Mouse (Mus musculus) megakaryocyte-erythroid progenitor cell, adult 5-6 weeks (primary cell): ENCODE results near the gene Uba7. TPM values are rescaled to one million over a fixed set of nuclear protein-coding genes. Genes with fewer than 3 reads are reported as not detected.

Experiments used
- ATAC-seq: replicated peaks from 2 replicates; pipeline ENCODE4 v1.8.0; 2016; ENCODE audit warnings: mild to moderate bottlenecking, inconsistent platforms; ENCODE audit not compliant: severe bottlenecking, poor library complexity, low FRiP score, low TSS enrichment
- total RNA-seq, 2 experiments: library from RNA; stranded (forward) in 1 of 2; stranded (reverse) in 1 of 2; fragments of 200-1000, 215-1000 nt in 1 of 2; fragments of >200 nt in 1 of 2; fragmentation: Nextera tagmentation in 1 of 2; gene quantifications; 2 replicates each; pipeline ENCODE4 v1.2.3; 2014 to 2017

The Uba7 gene
- total RNA-seq (2014; fragmentation: Nextera tagmentation), result 111 and 114 TPM in 2 replicates
- total RNA-seq (2017), result 17.7 and 30.3 TPM in 2 replicates

GRCm38 (mm10) chr9:107975399-107976386 is at the start of gene Uba7:
Uba7 (plus strand) TSS chr9:107975505.
- ATAC-seq, result peak; percentile 62

GRCm38 (mm10) chr9:107926920-107927420 is 48.3 kb upstream of the Uba7 start:
- ATAC-seq, result no peak

GRCm38 (mm10) chr9:107927749-107928148 is 47.6 kb upstream of the Uba7 start:
- ATAC-seq, result no peak

GRCm38 (mm10) chr9:107928169-107928568 is 47.1 kb upstream of the Uba7 start, which contains the start of gene Actl11:
Actl11 (plus strand) TSS chr9:107928469.
- no peak for ATAC-seq

- no peak for ATAC-seq
Observed at GRCm38 (mm10) chr9:107932221-107932620, 43.1 kb upstream of the Uba7 start.

- ATAC-seq, result no peak
Observed at GRCm38 (mm10) chr9:107934146-107934545, 41.2 kb upstream of the Uba7 start.

- ATAC-seq, result no peak
Observed at GRCm38 (mm10) chr9:107935374-107935773, 39.9 kb upstream of the Uba7 start, which contains the start of gene Camkv. Camkv (plus strand) TSS chr9:107935674.

- ATAC-seq, result peak; percentile 56
Observed at GRCm38 (mm10) chr9:107935790-107936214, 39.5 kb upstream of the Uba7 start.

- no peak for ATAC-seq
Observed at GRCm38 (mm10) chr9:107936215-107936822, 39.0 kb upstream of the Uba7 start.

GRCm38 (mm10) chr9:107936831-107937230 is 38.5 kb upstream of the Uba7 start:
- ATAC-seq, result no peak

- ATAC-seq, result peak; percentile 60
Observed at GRCm38 (mm10) chr9:107947241-107948194, 27.8 kb upstream of the Uba7 start.

GRCm38 (mm10) chr9:107949184-107949921 is 26.0 kb upstream of the Uba7 start:
- no peak for ATAC-seq

GRCm38 (mm10) chr9:107949922-107950235 is 25.4 kb upstream of the Uba7 start, which contains the start of gene Traip:
Traip (plus strand) TSS chr9:107950136.
- no peak for ATAC-seq

GRCm38 (mm10) chr9:107950460-107951355 is 24.6 kb upstream of the Uba7 start:
- ATAC-seq, result peak; percentile 83

- ATAC-seq, result no peak
Observed at GRCm38 (mm10) chr9:107955613-107956289, 19.6 kb upstream of the Uba7 start.

- no peak for ATAC-seq
Observed at GRCm38 (mm10) chr9:107957141-107957540, 18.2 kb upstream of the Uba7 start.

GRCm38 (mm10) chr9:107959896-107960295 is 15.4 kb upstream of the Uba7 start:
- no peak for ATAC-seq
